Mouse (Mus musculus) heart, adult 9 months (tissue): ENCODE measurements around the gene Oaz2.
A peak's percentile ranks its signal among the peaks of the same experiment; 100 is the strongest.

Experiments
- DNase-seq, 2 experiments: peaks; one replicate each; pipeline ENCODE4 v3.0.0; 2022; ENCODE audit warnings: low spot score in 2 of 2

The Oaz2 gene

GRCm38 (mm10) chr9:65667701-65668100 is at the start of gene Oaz2:
Gene Oaz2, plus strand, starts transcription at chr9:65668001.
- no peak for DNase-seq

- DNase-seq = no peak
Observed at GRCm38 (mm10) chr9:65619311-65619710, 48.5 kb upstream of the Oaz2 start.

- no peak for DNase-seq
Observed at GRCm38 (mm10) chr9:65621196-65621595, 46.6 kb upstream of the Oaz2 start.

GRCm38 (mm10) chr9:65621666-65622065 is 46.1 kb upstream of the Oaz2 start:
- DNase-seq = no peak

GRCm38 (mm10) chr9:65622826-65623225 is 45.0 kb upstream of the Oaz2 start:
- no peak for DNase-seq

GRCm38 (mm10) chr9:65624266-65624665 is 43.5 kb upstream of the Oaz2 start:
- no peak for DNase-seq

GRCm38 (mm10) chr9:65629025-65629766 is 38.6 kb upstream of the Oaz2 start, which contains the start of gene Rbpms2:
Gene Rbpms2, plus strand, starts transcription at chr9:65629648.
- DNase-seq = peak; percentile 37 to 51

- DNase-seq = peak; percentile 49 to 59
Observed at GRCm38 (mm10) chr9:65629767-65630630, 37.8 kb upstream of the Oaz2 start.

- DNase-seq = peak; percentile 21 to 25
Observed at GRCm38 (mm10) chr9:65630631-65631353, 37.0 kb upstream of the Oaz2 start.

- DNase-seq = no peak
Observed at GRCm38 (mm10) chr9:65631354-65632021, 36.3 kb upstream of the Oaz2 start.

- no peak for DNase-seq
Observed at GRCm38 (mm10) chr9:65635766-65636165, 32.0 kb upstream of the Oaz2 start.

- no peak for DNase-seq
Observed at GRCm38 (mm10) chr9:65636926-65637325, 30.9 kb upstream of the Oaz2 start.

- no peak for DNase-seq
Observed at GRCm38 (mm10) chr9:65639065-65639464, 28.7 kb upstream of the Oaz2 start.

- peak in 1 of 2 experiments; percentile 41 for DNase-seq
Observed at GRCm38 (mm10) chr9:65640838-65641410, 26.9 kb upstream of the Oaz2 start.

- no peak for DNase-seq
Observed at GRCm38 (mm10) chr9:65641446-65642052, 26.3 kb upstream of the Oaz2 start.

- no peak for DNase-seq
Observed at GRCm38 (mm10) chr9:65642546-65642945, 25.3 kb upstream of the Oaz2 start.

- no peak for DNase-seq
Observed at GRCm38 (mm10) chr9:65644960-65645359, 22.8 kb upstream of the Oaz2 start.

GRCm38 (mm10) chr9:65645984-65646383 is 21.8 kb upstream of the Oaz2 start:
- peak; percentile 50 to 54 for DNase-seq

GRCm38 (mm10) chr9:65646782-65647181 is 21.0 kb upstream of the Oaz2 start:
- no peak for DNase-seq

GRCm38 (mm10) chr9:65648730-65649129 is 19.1 kb upstream of the Oaz2 start:
- DNase-seq = no peak

- DNase-seq = no peak
Observed at GRCm38 (mm10) chr9:65649997-65650396, 17.8 kb upstream of the Oaz2 start.
